Mouse (Mus musculus): ENCODE results near the gene Grm6.
A peak's percentile ranks its signal among the peaks of the same experiment; 100 is the strongest.

DNA sequence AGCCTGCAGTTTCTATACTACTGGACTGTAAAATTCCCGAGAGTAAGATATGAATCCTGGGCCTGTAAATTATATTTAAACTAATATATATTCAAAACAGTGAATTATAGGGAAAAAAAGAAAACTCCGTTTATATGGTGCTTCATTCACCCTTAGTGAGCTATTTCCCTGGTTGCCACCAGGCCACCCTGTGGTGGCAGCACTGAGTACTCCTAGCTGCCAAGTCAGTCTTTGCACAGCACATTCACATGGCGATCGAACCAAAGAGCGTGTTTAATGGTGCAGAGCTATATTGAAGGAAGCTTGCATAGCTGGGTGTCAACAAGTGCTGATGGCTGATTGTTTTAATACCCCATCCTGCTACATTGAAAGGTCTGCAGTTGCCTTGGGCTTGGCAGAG, 3.4 kb upstream of the Grm6 start:
- TF ChIP-seq CTCF (IDR thresholded peaks at IDR 0.05; ENCODE audit: low read depth) (peak; percentile 42), EP300 (IDR thresholded peaks at IDR 0.05; ENCODE audit: low read depth) (no peak)
